In genomic region chr3:126324872-126325498, GRCm38 (mm10) we compare ENCODE assay signal across 18 mouse cellular contexts. TPM values are rescaled to one million over a fixed set of nuclear protein-coding genes. Genes with fewer than 3 reads are reported as not detected.
DNase-seq lines count a peak whose midpoint lies in the region; ATAC-seq and TF ChIP-seq lines count a peak whose summit lies in the region.
"Had no signal": no experiment of that assay in that cellular context is flagged by ENCODE, and none has a peak within 500 bp of the region (broad histone marks: within the 10 kb centered on the region; RNA-seq: fewer than 3 reads in every experiment).

No protein-coding gene starts in this region.

- ATAC-seq in hindbrain, embryonic 14.5 days (ENCODE audit: low FRiP score) = no peak
- no peak for ATAC-seq in hindbrain, embryonic 12.5 days (ENCODE audit: low FRiP score)
- ATAC-seq in hindbrain, embryonic 16.5 days = 0 out of 2 replicates have a peak, but pooled peaks have one; percentile 54
- no peak for ATAC-seq in lung, postnatal 0 days
- ATAC-seq: activated CD4-positive, CD25-positive, alpha-beta regulatory T cell, adult 4 months had no signal

- H3K27ac ChIP-seq in hindbrain, embryonic 14.5 days = peak overlapping the region; percentile 26; the same call in 1 of the 2 replicates
- H3K27ac ChIP-seq in hindbrain, embryonic 12.5 days = no peak overlapping the region
- H3K27ac ChIP-seq in hindbrain, embryonic 16.5 days (ENCODE audit: low read depth, low read length) = no peak overlapping the region
- H3K27ac ChIP-seq in lung, postnatal 0 days (ENCODE audit: low read length) = no peak overlapping the region

- WGBS in hindbrain, embryonic 14.5 days = 31% methylated on average over 4 of the region's 4 CpGs
- WGBS in hindbrain, embryonic 12.5 days = 26% methylated on average over 4 of the region's 4 CpGs
- 31% methylated on average over 4 of the region's 4 CpGs for WGBS in hindbrain, embryonic 16.5 days
- 65% methylated on average over 4 of the region's 4 CpGs for WGBS in lung, postnatal 0 days

- no peak for TF ChIP-seq EP300 in lung, postnatal 0 days (IDR thresholded peaks at IDR 0.05)

- no peaks in the 10 kb centered on the region for H3K36me3 ChIP-seq in hindbrain, embryonic 14.5 days (replicated peaks; ENCODE audit: control insufficient read depth, insufficient read depth)
- no peaks in the 10 kb centered on the region for H3K36me3 ChIP-seq in hindbrain, embryonic 12.5 days
- no peaks in the 10 kb centered on the region for H3K36me3 ChIP-seq in hindbrain, embryonic 16.5 days (ENCODE audit: control insufficient read depth, insufficient read depth, low read length)
- no peaks in the 10 kb centered on the region for H3K36me3 ChIP-seq in lung, postnatal 0 days (ENCODE audit: insufficient read depth, low read length)

- TF ChIP-seq CTCF in lung, postnatal 0 days (IDR thresholded peaks at IDR 0.05) = no peak

- DNase-seq in embryo, embryonic 11 days = peak; percentile 4
- DNase-seq in embryo, embryonic 10 days (ENCODE audit: low spot score) = no peak
- DNase-seq in hindbrain, embryonic 14.5 days (ENCODE audit: low spot score) = no peak
- DNase-seq in brain, adult 2 months (ENCODE audit: low read depth, low spot score) = peak; percentile 21
- no peak for DNase-seq in Muller cell, postnatal 12 days (ENCODE audit: inconsistent ontology term)
- DNase-seq in lung, postnatal 0 days (ENCODE audit: low spot score) = no peak
- DNase-seq: adrenal gland, postnatal 25 days; cerebellum, postnatal 14 days; heart, postnatal 14 days; kidney, adult 11 months; kidney, postnatal 10 days; lung, embryonic 14.5 days; thymus, postnatal 4 days had no signal

- H3K4me2 ChIP-seq in hindbrain, embryonic 14.5 days (replicated peaks) = no peak overlapping the region
- no peak overlapping the region for H3K4me2 ChIP-seq in hindbrain, embryonic 12.5 days (replicated peaks)
- H3K4me2 ChIP-seq in hindbrain, embryonic 16.5 days (ENCODE audit: low read length) = no peak overlapping the region
- H3K4me2 ChIP-seq in lung, postnatal 0 days (replicated peaks; ENCODE audit: low read depth, low read length) = no peak overlapping the region
- H3K4me2 ChIP-seq: lung, embryonic 14.5 days had no signal

- no peak overlapping the region for H3K9ac ChIP-seq in hindbrain, embryonic 14.5 days
- H3K9ac ChIP-seq in hindbrain, embryonic 12.5 days = no peak overlapping the region
- H3K9ac ChIP-seq in hindbrain, embryonic 16.5 days (ENCODE audit: low read depth, low read length) = no peak overlapping the region
- H3K9ac ChIP-seq in lung, postnatal 0 days (replicated peaks; ENCODE audit: low read depth) = no peak overlapping the region
- H3K9ac ChIP-seq: lung, embryonic 14.5 days had no signal

- no peaks in the 10 kb centered on the region for H3K4me1 ChIP-seq in hindbrain, embryonic 14.5 days (replicated peaks; ENCODE audit: control insufficient read depth, insufficient read depth, low read length)
- peaks cover 3% of the 10 kb centered on the region; the same call in 1 of the 2 replicates for H3K4me1 ChIP-seq in hindbrain, embryonic 12.5 days
- no peaks in the 10 kb centered on the region for H3K4me1 ChIP-seq in hindbrain, embryonic 16.5 days (ENCODE audit: control insufficient read depth, insufficient read depth, low read depth, low read length)
- no peaks in the 10 kb centered on the region for H3K4me1 ChIP-seq in lung, postnatal 0 days (ENCODE audit: insufficient read depth, low read depth, low read length)

- H3K9me3 ChIP-seq in hindbrain, embryonic 14.5 days (ENCODE audit: control insufficient read depth, low read length) = no peaks in the 10 kb centered on the region
- no peaks in the 10 kb centered on the region for H3K9me3 ChIP-seq in hindbrain, embryonic 12.5 days (replicated peaks)
- H3K9me3 ChIP-seq in hindbrain, embryonic 16.5 days (ENCODE audit: control insufficient read depth, low read length) = no peaks in the 10 kb centered on the region
- H3K9me3 ChIP-seq in lung, postnatal 0 days (ENCODE audit: low read length) = no peaks in the 10 kb centered on the region

- no peak overlapping the region for H3K4me3 ChIP-seq in hindbrain, embryonic 14.5 days (replicated peaks; ENCODE audit: low read length)
- no peak overlapping the region for H3K4me3 ChIP-seq in hindbrain, embryonic 12.5 days
- no peak overlapping the region for H3K4me3 ChIP-seq in hindbrain, embryonic 16.5 days (ENCODE audit: low read length)
- H3K4me3 ChIP-seq in lung, postnatal 0 days (ENCODE audit: low read depth, low read length) = no peak overlapping the region

- no peaks in the 10 kb centered on the region for H3K27me3 ChIP-seq in hindbrain, embryonic 14.5 days (ENCODE audit: control insufficient read depth, insufficient read depth, low read length)
- no peaks in the 10 kb centered on the region; the same call in 1 of the 2 replicates for H3K27me3 ChIP-seq in hindbrain, embryonic 12.5 days
- H3K27me3 ChIP-seq in hindbrain, embryonic 16.5 days (replicated peaks; ENCODE audit: control insufficient read depth, insufficient read depth, low read length) = no peaks in the 10 kb centered on the region
- no peaks in the 10 kb centered on the region for H3K27me3 ChIP-seq in lung, postnatal 0 days (replicated peaks; ENCODE audit: insufficient read depth, low read length)

RNA-seq across cellular contexts. Expression of gene Arsj, which starts 38.5 kb away (rescaled TPM):
- 0.20 and 0.43 TPM in 2 replicates for polyA plus RNA-seq in hindbrain, embryonic 14.5 days (2014; fragmentation: Nextera tagmentation; extraction: Ambion mirVana)
- polyA plus RNA-seq in hindbrain, embryonic 12.5 days (2016; fragmentation: Nextera tagmentation; extraction: Ambion mirVana) = 1.1 and 1.2 TPM in 2 replicates
- polyA plus RNA-seq in hindbrain, embryonic 16.5 days (2015; fragmentation: Nextera tagmentation; extraction: Ambion mirVana) = 0.53 and 0.62 TPM in 2 replicates
- polyA plus RNA-seq in lung, postnatal 0 days (2015; fragmentation: Nextera tagmentation; extraction: Ambion mirVana) = 0.68 and 1.5 TPM in 2 replicates
- polyA plus RNA-seq: activated CD4-positive, CD25-positive, alpha-beta regulatory T cell, adult 4 months; liver, adult 2 months; spleen, adult 2 months had no signal

Comparison
In these comparisons a context has a peak if more than half of its experiments do, and no peak if none do; other contexts are left out.
1. DNase-seq: peak in embryo, embryonic 11 days (single experiment) and brain, adult 2 months (single experiment); none in embryo, embryonic 10 days (single experiment), hindbrain, embryonic 14.5 days (single experiment), Muller cell, postnatal 12 days (single experiment) and lung, postnatal 0 days (single experiment).